Mouse (Mus musculus) lung, postnatal 4 days (tissue): Measurements from ENCODE around the gene Mmp2.
A peak's percentile ranks its signal among the peaks of the same experiment; 100 is the strongest.
"Not testable (repeated sequence)": the region's sequence is repeated elsewhere in the genome, so short reads cannot be mapped to it uniquely, and the experiment has no call there.

Experiments used
- DNase-seq, 2 experiments: peaks; one replicate each; pipeline ENCODE4 v3.0.0; 2021

Mmp2 gene

GRCm38 (mm10) chr8:92827243-92828034 lies at the start of gene Mmp2:
Gene Mmp2 (plus strand): TSS chr8:92827291.
- DNase-seq: peak; percentile 74 to 89

- no peak for DNase-seq
Measured at GRCm38 (mm10) chr8:92780976-92781375, 46.1 kb upstream of the Mmp2 start.

- no peak for DNase-seq
Measured at GRCm38 (mm10) chr8:92783906-92784610, 43.0 kb upstream of the Mmp2 start.

- no peak for DNase-seq
Measured at GRCm38 (mm10) chr8:92790835-92791234, 36.3 kb upstream of the Mmp2 start.

DNA sequence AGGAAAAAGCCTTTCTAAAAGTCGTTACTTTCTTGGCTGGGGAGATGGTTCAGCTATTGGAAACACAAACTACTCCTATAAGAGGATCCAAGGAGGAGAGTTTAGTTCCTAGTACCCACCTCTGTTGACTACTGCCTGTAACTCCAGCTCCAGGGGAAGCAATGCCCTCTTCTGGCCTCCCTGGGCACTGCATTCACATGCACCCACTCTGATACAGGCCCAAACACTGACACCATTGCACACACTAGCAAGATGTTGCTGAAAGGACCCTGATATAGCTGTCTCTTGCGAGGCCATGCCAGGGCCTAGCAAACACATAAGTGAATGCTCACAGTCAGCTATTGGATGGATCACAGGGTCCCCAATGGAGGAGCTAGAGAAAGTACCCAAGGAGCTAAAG lies 35.1 kb upstream of the Mmp2 start:
- not testable (repeated sequence) for DNase-seq

DNA sequence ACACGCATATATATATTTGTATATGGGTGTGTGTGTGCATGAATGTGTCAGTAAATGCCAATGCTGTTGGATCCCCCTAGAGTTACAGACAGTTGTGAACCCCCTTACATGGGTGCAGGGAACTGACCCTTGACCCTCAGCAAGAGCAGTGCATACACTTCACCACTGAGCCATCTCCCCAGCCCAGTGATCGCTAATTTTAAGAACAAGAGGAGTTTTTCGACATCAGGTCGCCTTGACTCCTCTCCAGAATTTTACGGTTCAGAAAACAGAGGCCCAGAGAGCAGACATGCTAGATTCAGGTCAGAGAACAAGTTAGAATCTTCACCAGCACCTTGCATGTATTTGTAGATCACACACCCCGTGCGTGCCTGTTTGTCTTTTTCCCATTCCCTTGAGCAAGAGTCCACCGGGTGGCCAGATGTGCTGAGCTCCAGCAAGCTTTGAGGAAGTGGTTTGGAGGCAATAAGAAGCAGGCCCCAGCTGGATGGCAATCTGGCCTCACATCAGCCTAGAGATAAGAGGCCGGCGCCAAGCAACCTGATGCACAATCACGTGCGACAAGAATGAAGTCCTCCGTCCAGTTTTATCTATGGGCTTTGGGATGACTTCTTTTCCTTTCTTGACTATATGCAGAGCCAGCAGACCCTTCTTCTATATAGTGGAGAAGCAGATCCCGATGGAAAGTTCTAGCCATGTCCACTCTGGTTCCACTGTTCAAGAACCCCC lies 33.1 kb upstream of the Mmp2 start:
- no peak for DNase-seq

DNA sequence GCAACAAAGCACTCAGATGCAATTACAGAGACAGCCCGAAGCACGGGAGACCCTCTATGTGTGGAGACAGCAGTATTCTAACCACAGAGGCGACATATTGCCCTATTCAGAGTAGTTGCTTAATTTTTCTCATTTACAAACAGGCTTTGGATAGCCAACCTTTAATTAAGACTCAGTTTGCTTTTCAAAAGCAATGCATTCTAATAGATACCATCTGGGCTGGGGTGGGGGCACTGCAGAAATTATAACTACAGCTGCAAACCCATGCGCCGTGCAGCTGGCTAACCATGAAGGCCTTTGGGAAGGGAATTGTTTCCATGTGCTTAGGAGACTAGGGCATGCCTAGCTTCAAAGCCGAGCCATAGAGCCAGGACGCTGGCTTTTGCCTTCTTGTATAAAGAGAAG lies 29.6 kb upstream of the Mmp2 start:
- no peak for DNase-seq

GRCm38 (mm10) chr8:92799406-92799805 lies 27.7 kb upstream of the Mmp2 start:
- no peak for DNase-seq

- no peak for DNase-seq
Measured at GRCm38 (mm10) chr8:92801231-92801630, 25.9 kb upstream of the Mmp2 start.

- no peak for DNase-seq
Measured at GRCm38 (mm10) chr8:92802591-92802990, 24.5 kb upstream of the Mmp2 start.

GRCm38 (mm10) chr8:92812773-92813172 lies 14.3 kb upstream of the Mmp2 start:
- DNase-seq: no peak

DNA sequence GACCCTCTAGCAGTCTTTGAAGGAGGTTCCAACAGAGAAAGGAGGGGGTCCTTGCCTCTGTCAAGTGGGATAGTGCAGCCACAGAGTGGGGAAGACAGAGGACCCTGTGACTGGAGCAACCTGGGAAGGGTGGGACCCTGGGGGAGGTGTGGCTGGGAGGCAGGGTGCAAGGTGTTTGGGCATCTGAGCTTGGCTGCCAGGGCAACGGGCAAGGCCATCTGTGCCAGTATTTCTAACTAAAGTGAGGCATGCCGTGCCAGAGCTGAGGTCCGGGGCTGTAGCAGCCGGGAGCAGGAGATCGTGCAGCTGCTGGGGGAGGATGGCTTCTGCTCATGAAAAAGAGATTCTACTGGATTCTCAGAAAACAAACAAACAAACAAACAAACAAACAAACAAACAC lies 11.4 kb upstream of the Mmp2 start:
- DNase-seq: no peak

DNA sequence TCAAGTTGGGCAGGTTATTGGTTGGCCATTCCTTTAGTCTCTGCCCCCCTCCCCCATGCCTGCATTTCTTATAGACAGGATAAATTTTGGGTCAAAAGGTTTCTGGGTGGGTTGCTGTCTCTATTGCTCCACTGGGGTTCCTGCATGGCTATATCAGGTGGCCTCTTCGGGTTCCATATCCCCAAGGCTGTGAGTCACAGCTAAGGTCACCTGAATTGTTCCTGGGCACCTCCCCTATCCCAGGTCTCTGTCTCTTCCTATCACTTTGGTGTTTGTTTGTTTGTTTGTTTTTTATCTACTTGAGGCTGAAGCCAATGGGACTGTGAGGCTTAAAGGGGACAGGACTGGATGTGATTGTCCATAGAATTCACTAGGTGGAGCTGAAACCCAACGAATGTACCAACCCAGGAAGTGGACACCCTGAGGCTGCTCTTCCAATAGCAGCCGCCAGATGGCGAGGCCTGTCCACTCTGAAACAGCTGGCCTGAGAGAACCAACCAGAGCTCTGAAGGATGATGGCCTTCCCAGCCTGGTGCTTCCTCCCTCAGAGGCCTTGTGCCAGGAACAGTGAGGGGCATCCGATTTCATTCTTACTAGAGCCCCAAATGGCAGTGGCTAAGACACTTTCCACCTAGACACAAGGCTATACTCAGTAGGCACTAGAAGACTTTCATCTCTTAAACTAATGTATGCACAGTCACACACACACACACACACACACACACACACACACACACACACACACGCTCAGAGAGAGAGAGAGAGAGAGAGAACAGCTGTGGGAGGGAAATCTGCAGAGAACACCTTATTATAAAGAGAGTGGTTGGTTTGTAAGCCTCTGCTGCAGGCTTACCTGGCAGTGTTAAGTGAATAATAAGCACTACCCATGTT lies 8.9 kb upstream of the Mmp2 start:
- peak; percentile 92 to 94 for DNase-seq

DNA sequence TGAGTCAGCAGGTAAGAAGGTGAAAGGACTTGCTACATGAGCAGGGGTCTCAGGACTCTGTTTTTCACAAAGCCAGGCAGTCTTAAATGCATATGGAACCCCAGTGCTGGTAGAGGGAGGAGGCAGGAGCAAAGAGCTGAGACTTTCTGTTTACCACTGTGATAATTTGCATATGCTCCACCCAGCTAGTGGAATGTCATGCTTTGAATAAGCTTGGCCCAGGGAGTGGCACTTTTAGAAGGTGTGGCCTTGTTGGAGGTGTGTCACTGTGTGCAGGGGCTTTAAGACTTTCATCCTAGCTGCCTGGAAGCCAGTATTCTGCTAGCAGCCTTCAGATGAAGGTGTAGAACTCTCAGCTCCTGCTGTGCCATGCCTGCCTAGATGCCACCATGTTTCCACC lies 5.9 kb upstream of the Mmp2 start:
- no peak for DNase-seq

DNA sequence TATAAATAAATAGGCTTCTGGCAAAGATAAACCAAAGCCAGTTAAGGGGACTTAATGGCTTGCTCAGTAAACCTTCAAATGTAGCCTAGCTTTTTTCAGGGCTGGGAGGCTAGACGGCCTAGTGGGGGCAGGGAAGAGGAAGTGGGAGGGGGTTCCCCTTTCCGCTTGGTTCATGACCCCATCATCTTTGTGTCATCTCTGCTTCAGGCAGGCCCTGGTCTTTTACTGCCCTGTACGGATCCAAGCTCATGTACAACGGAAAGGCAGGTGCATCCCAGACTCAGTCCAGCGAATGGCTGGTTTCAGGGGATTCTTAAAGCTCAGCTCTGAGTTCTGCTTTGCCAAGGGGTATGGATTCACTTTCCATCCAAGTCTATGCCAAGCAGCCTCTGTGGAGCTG lies 4.7 kb upstream of the Mmp2 start:
- peak in 1 of 2 experiments; percentile 29 for DNase-seq

- DNase-seq: peak; percentile 39 to 68
Measured at GRCm38 (mm10) chr8:92825991-92826390, 1.1 kb upstream of the Mmp2 start.

GRCm38 (mm10) chr8:92828251-92828743 lies 1.2 kb downstream of the Mmp2 start:
- DNase-seq: peak; percentile 69 to 86

GRCm38 (mm10) chr8:92834065-92834731 lies 7.1 kb downstream of the Mmp2 start:
- no peak for DNase-seq

DNA sequence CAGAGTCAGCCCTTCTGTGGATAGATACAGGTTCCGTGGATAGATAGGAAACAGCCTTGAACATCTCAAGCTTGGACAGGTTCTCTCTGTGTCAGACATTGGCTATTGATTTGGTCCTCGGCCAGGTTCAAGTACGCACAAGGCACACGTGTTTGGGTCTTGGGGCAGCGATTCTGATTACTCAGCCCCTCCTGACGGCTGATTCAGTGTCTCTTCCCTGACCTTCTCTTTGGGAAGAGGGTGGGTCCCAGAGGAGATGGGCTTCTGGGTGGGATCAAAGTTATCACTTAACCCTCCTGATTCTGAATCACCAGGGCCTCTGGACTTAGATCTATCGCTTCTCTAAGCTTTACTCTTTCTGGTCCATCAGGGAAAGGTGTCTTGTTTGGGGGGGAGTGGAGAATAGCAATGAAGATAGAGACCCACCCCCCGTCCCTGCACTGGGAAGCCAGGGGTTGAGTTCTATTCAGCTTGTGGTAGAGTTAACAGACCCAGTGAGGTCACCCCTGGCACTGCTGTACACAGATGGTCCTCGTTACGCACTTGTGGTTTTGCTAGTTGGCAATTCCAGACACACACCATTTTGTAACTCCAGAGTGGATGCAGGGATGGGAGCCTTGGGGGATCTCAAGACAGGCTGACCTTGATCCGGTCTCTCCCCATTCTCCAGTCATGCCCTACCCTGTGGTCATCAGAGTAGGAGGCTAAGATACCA lies 7.9 kb downstream of the Mmp2 start:
- no peak for DNase-seq

DNA sequence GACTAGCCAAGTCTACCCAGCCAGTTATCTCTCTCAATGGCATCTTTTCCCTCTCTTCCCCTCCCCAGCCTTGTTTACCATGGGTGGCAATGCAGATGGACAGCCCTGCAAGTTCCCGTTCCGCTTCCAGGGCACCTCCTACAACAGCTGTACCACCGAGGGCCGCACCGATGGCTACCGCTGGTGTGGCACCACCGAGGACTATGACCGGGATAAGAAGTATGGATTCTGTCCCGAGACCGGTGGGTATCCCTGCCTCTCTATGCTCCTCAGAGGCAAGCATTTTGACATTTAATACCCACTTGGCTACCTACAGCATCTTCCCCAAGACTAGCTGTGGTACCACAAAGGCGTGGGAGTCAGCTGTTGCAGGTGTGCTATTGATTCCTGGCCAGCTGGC lies 8.8 kb downstream of the Mmp2 start:
- no peak for DNase-seq

DNA sequence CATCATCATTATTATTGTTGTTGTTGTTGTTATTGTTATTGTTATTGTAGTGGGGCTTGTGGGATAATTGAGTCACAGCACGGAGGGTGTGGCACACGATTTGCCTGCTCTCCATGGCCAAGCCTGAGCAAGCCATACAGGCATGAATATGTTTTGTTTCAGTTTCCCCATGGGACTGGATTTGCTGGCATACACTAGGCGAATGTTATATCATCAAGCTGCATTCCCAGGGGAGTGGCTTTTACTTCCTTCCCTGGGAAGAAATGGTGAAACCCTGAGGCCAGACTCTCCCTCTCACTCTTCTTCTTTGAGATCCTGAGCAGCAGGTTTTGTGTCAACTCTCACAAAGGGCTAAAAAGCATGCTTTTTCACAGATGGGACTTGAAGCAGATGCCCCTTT lies 11.5 kb downstream of the Mmp2 start:
- DNase-seq: peak in 1 of 2 experiments; percentile 12
